Mouse (Mus musculus) limb, embryonic 14.5 days (tissue): Measurements from ENCODE around the gene Lcn4. TPM values are rescaled to one million over a fixed set of nuclear protein-coding genes. Genes with fewer than 3 reads are reported as not detected.

ENCODE experiments used
- ATAC-seq: fragments of 200-750 bp; cut with Nextera tagmentation; 2 replicates; pipeline ENCODE4 v1.8.0; 2017; ENCODE audit warnings: low read depth, moderate number of reproducible peaks, moderate TSS enrichment; ENCODE audit not compliant: low FRiP score
- DNase-seq: peaks from one replicate; pipeline ENCODE4 v3.0.0-alpha.2; 2015; ENCODE audit warnings: low spot score
- H3K27ac ChIP-seq: fragments of 300-500 bp; sonication (generic); replicated peaks from 2 replicates; pipeline ENCODE4 v1.5.1; 2014; ENCODE audit warnings: low read depth, mild to moderate bottlenecking, low read length, moderate library complexity, mixed read lengths
- H3K27me3 ChIP-seq: fragments of 300-500 bp; sonication (generic); 2 replicates; pipeline ENCODE4 v1.6.1; 2014; ENCODE audit warnings: low read length, mixed read lengths; ENCODE audit not compliant: control insufficient read depth, insufficient read depth
- H3K36me3 ChIP-seq: fragments of 300-500 bp; sonication (generic); 2 replicates; pipeline ENCODE4 v1.6.1; 2014; ENCODE audit warnings: mild to moderate bottlenecking, low read length, moderate library complexity, mixed read lengths; ENCODE audit not compliant: control insufficient read depth, insufficient read depth
- H3K4me1 ChIP-seq: fragments of 300-500 bp; sonication (generic); 2 replicates; pipeline ENCODE4 v1.6.1; 2014; ENCODE audit warnings: antibody characterized with exemption, low read length, mixed read lengths; ENCODE audit not compliant: control insufficient read depth, insufficient read depth
- H3K4me2 ChIP-seq: fragments of 300-500 bp; sonication (generic); replicated peaks from 2 replicates; pipeline ENCODE4 v1.6.1; 2014; ENCODE audit warnings: low read depth, mild to moderate bottlenecking, low read length, moderate library complexity; ENCODE audit not compliant: severe bottlenecking
- H3K4me3 ChIP-seq: fragments of 300-500 bp; sonication (generic); replicated peaks from 2 replicates; pipeline ENCODE4 v1.5.1; 2014; ENCODE audit warnings: low read length
- H3K9ac ChIP-seq: fragments of 300-500 bp; sonication (generic); 2 replicates; pipeline ENCODE4 v1.6.1; 2014; ENCODE audit warnings: mild to moderate bottlenecking, low read depth, low read length, moderate library complexity; ENCODE audit not compliant: severe bottlenecking
- H3K9me3 ChIP-seq: fragments of 300-500 bp; sonication (generic); 2 replicates; pipeline ENCODE4 v1.6.1; 2016; ENCODE audit warnings: low read length; ENCODE audit not compliant: control insufficient read depth
- POLR2A ChIP-seq: fragments of 200-500 bp; IDR thresholded peaks from 2 replicates; pipeline ENCODE4 v1.8.0; 2012; ENCODE audit warnings: inconsistent platforms, mild to moderate bottlenecking, moderate library complexity, borderline replicate concordance; ENCODE audit not compliant: insufficient read depth, insufficient read length; ENCODE audit errors: extremely low read depth
- WGBS: fragments of 180-500 bp; shearing (Covaris S2); extraction: QIAGEN DNeasy Blood & Tissue Kit; methylation state at CpG from one replicate; pipeline ENCODE4 v1.1.7; 2014; 5-methylcytosine and 5-hydroxymethylcytosine counted together
- polyA plus RNA-seq, 2 experiments: library from polyadenylated mRNA; depleted of rRNA in 1 of 2; stranded (reverse) in 1 of 2; unstranded in 1 of 2; fragments of >200 nt; fragmentation: Nextera tagmentation in 1 of 2; extraction: Ambion mirVana in 1 of 2; gene quantifications; 2 replicates each; pipeline versions ENCODE4 v1.2.1 to v1.2.3; 2012 to 2014

The Lcn4 gene
- polyA plus RNA-seq, 2 experiments = not detected

GRCm38 (mm10) chr2:26638039-26638438 is 33.0 kb downstream of the Lcn4 start:
- H3K9me3 ChIP-seq = no peaks in the 10 kb centered on the region
- DNase-seq = no peak
- peak overlapping the region; percentile 44; the same call in 1 of the 2 replicates for H3K4me2 ChIP-seq
- H3K27ac ChIP-seq = no peak overlapping the region
- TF ChIP-seq POLR2A = no peak
- 86% methylated on average over 5 of the region's 5 CpGs for WGBS
- H3K4me3 ChIP-seq = peak overlapping the region; percentile 96
- no peak for ATAC-seq
- peak overlapping the region; percentile 95; the same call in 1 of the 2 replicates for H3K9ac ChIP-seq
- H3K4me1 ChIP-seq = peaks cover 18% of the 10 kb centered on the region
- H3K27me3 ChIP-seq = no peaks in the 10 kb centered on the region
- peaks cover 57% of the 10 kb centered on the region for H3K36me3 ChIP-seq

GRCm38 (mm10) chr2:26637316-26637932 is 33.7 kb downstream of the Lcn4 start:
- no peak overlapping the region for H3K4me2 ChIP-seq
- H3K27me3 ChIP-seq = no peaks in the 10 kb centered on the region
- ATAC-seq (no peak), DNase-seq (no peak)
- H3K9ac ChIP-seq = peak overlapping the region; percentile 28; the same call in 1 of the 2 replicates
- TF ChIP-seq POLR2A = no peak
- peaks cover 57% of the 10 kb centered on the region for H3K36me3 ChIP-seq
- H3K9me3 ChIP-seq = no peaks in the 10 kb centered on the region
- peaks cover 21% of the 10 kb centered on the region for H3K4me1 ChIP-seq
- no peak overlapping the region for H3K27ac ChIP-seq
- 82% methylated on average over 4 of the region's 4 CpGs for WGBS
- H3K4me3 ChIP-seq = no peak overlapping the region

DNA sequence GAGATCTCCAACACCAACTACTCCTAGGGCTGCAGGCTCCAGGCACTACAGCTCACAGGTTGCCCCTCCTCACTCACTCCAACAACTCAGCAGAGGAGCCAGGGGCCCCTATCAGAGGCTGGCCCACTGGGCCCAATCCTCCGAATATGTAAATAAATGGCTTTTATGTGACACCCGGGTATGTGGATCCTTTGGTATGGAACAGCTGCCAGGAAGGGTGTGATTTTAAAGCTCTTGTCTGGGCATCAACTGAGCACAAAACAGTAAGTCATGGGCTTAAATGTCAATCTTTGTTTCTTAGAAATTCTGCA is 34.8 kb downstream of the Lcn4 start:
- H3K4me3 ChIP-seq = no peak overlapping the region
- DNase-seq (no peak), ATAC-seq (no peak)
- no peak for TF ChIP-seq POLR2A
- H3K27ac ChIP-seq = no peak overlapping the region
- H3K4me2 ChIP-seq = no peak overlapping the region
- WGBS = 48% methylated on average over 2 of the region's 2 CpGs
- no peaks in the 10 kb centered on the region for H3K27me3 ChIP-seq
- no peaks in the 10 kb centered on the region for H3K9me3 ChIP-seq
- peaks cover 57% of the 10 kb centered on the region for H3K36me3 ChIP-seq
- H3K9ac ChIP-seq = no peak overlapping the region
- peaks cover 21% of the 10 kb centered on the region for H3K4me1 ChIP-seq

DNA sequence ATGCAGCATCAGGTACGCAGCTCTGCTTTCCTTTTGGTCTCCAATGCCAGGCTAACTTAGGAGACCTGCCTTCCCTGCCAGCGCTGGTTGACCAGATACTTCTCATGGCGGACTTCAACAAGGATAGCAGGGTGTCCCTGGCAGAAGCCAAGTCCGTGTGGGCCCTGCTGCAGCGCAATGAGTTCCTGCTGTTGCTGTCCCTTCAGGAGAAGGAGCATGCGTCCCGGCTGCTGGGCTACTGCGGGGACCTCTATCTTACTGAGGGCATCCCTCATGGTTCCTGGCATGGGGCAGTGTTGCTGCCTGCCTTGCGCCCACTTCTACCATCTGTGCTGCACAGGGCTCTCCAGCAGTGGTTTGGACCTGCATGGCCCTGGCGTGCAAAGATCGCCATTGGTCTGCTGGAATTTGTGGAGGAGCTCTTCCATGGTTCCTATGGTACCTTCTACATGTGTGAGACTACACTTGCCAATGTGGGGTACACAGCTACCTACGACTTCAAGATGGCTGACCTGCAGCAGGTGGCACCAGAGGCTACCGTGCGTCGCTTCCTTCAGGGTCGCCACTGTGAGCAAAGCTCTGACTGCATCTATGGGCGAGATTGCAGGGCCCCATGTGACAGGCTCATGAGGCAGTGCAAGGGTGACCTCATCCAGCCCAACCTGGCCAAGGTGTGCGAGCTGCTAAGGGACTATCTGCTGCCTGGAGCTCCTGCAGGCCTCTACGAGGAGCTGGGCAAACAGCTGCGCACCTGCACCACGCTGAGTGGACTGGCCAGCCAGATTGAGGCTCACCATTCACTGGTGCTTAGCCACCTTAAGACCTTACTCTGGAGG is 35.4 kb downstream of the Lcn4 start:
- ATAC-seq = no peak
- Histone ChIP-seq H3K4me2 (no peak overlapping the region), H3K4me1 (peaks cover 23% of the 10 kb centered on the region), H3K4me3 (no peak overlapping the region), H3K9ac (no peak overlapping the region), H3K27me3 (no peaks in the 10 kb centered on the region), H3K36me3 (peaks cover 60% of the 10 kb centered on the region), H3K9me3 (no peaks in the 10 kb centered on the region), H3K27ac (no peak overlapping the region)
- no peak for DNase-seq
- 78% methylated on average over 21 of the region's 21 CpGs for WGBS
- no peak for TF ChIP-seq POLR2A

GRCm38 (mm10) chr2:26634629-26635488 is 36.2 kb downstream of the Lcn4 start:
- no peaks in the 10 kb centered on the region for H3K27me3 ChIP-seq
- peaks cover 20% of the 10 kb centered on the region for H3K4me1 ChIP-seq
- no peak overlapping the region for H3K27ac ChIP-seq
- 0 out of 2 replicates have a peak, but pooled peaks have one; percentile 7 for TF ChIP-seq POLR2A
- WGBS = 62% methylated on average over 12 of the region's 12 CpGs
- DNase-seq (no peak), ATAC-seq (no peak)
- H3K36me3 ChIP-seq = peaks cover 62% of the 10 kb centered on the region
- H3K9me3 ChIP-seq = no peaks in the 10 kb centered on the region
- H3K4me2 ChIP-seq = no peak overlapping the region
- no peak overlapping the region for H3K9ac ChIP-seq
- no peak overlapping the region for H3K4me3 ChIP-seq
